Mouse (Mus musculus) midbrain, embryonic 16.5 days (tissue): ENCODE results near the gene Lgals4. TPM values are rescaled to one million over a fixed set of nuclear protein-coding genes. Genes with fewer than 3 reads are reported as not detected.

Experiments used
- ATAC-seq: fragments of 200-750 bp; cut with Nextera tagmentation; 2 replicates; pipeline ENCODE4 v1.8.0; 2017; ENCODE audit warnings: moderate TSS enrichment
- H3K27ac ChIP-seq: fragments of 300-500 bp; sonication (generic); 2 replicates; pipeline ENCODE4 v1.5.1; 2014; ENCODE audit warnings: mild to moderate bottlenecking, low read length, mixed read lengths
- H3K27me3 ChIP-seq: fragments of 300-500 bp; sonication (generic); 2 replicates; pipeline ENCODE4 v1.6.1; 2014; ENCODE audit warnings: low read depth, low read length, mixed read lengths; ENCODE audit not compliant: control insufficient read depth, insufficient read depth
- H3K36me3 ChIP-seq: fragments of 300-500 bp; sonication (generic); 2 replicates; pipeline ENCODE4 v1.6.1; 2014; ENCODE audit warnings: mild to moderate bottlenecking, low read length, moderate library complexity, mixed read lengths; ENCODE audit not compliant: control insufficient read depth, insufficient read depth
- H3K4me1 ChIP-seq: fragments of 300-500 bp; sonication (generic); 2 replicates; pipeline ENCODE4 v1.6.1; 2014; ENCODE audit warnings: mild to moderate bottlenecking, low read length, mixed read lengths; ENCODE audit not compliant: control insufficient read depth, insufficient read depth
- H3K4me2 ChIP-seq: fragments of 300-500 bp; sonication (generic); 2 replicates; pipeline ENCODE4 v1.6.1; 2014; ENCODE audit warnings: mild to moderate bottlenecking, low read length, mixed read lengths
- H3K4me3 ChIP-seq: fragments of 300-500 bp; sonication (generic); 2 replicates; pipeline ENCODE4 v1.5.1; 2014; ENCODE audit warnings: low read depth, mild to moderate bottlenecking, low read length, moderate library complexity, mixed read lengths
- H3K9ac ChIP-seq: fragments of 300-500 bp; sonication (generic); 2 replicates; pipeline ENCODE4 v1.6.1; 2014; ENCODE audit warnings: low read depth, low read length, mixed read lengths
- H3K9me3 ChIP-seq: fragments of 300-500 bp; sonication (generic); replicated peaks from 2 replicates; pipeline ENCODE4 v1.6.1; 2014; ENCODE audit warnings: mild to moderate bottlenecking, low read length, mixed read lengths; ENCODE audit not compliant: control insufficient read depth, poor library complexity, severe bottlenecking
- WGBS: fragments of 180-500 bp; shearing (Covaris S2); extraction: QIAGEN DNeasy Blood & Tissue Kit; methylation state at CpG from one replicate; pipeline ENCODE4 v1.1.7; 2014; 5-methylcytosine and 5-hydroxymethylcytosine counted together
- polyA plus RNA-seq: library from polyadenylated mRNA; unstranded; fragments of >200 nt; fragmentation: Nextera tagmentation; extraction: Ambion mirVana; gene quantifications from 2 replicates; pipeline ENCODE4 v1.2.1, GENCODE M21; 2015

Lgals4 gene
- polyA plus RNA-seq, 1 experiment from 2014 or later = 5.9 TPM

GRCm38 (mm10) chr7:28836936-28837335, 3.3 kb downstream of the Lgals4 start:
- Histone ChIP-seq H3K4me2 (no peak overlapping the region), H3K4me1 (no peaks in the 10 kb centered on the region), H3K27me3 (no peaks in the 10 kb centered on the region), H3K9me3 (no peaks in the 10 kb centered on the region), H3K9ac (no peak overlapping the region), H3K27ac (no peak overlapping the region), H3K36me3 (no peaks in the 10 kb centered on the region), H3K4me3 (no peak overlapping the region)
- no peak for ATAC-seq
- WGBS = 81% methylated on average over 5 of the region's 5 CpGs

GRCm38 (mm10) chr7:28838331-28838730, 4.7 kb downstream of the Lgals4 start:
- no peaks in the 10 kb centered on the region for H3K27me3 ChIP-seq
- WGBS = 85% methylated on average over 9 of the region's 9 CpGs
- no peaks in the 10 kb centered on the region for H3K36me3 ChIP-seq
- no peak for ATAC-seq
- no peak overlapping the region for H3K27ac ChIP-seq
- H3K4me2 ChIP-seq = no peak overlapping the region
- no peak overlapping the region for H3K4me3 ChIP-seq
- H3K9me3 ChIP-seq = 0 out of 2 replicates have a peak, but pooled peaks cover 2% of the 10 kb centered on the region
- H3K4me1 ChIP-seq = no peaks in the 10 kb centered on the region
- no peak overlapping the region for H3K9ac ChIP-seq

- no peak for ATAC-seq
- 81% methylated on average over 1 of the region's 1 CpGs for WGBS
- Histone ChIP-seq H3K9me3 (0 out of 2 replicates have a peak, but pooled peaks cover 2% of the 10 kb centered on the region), H3K27me3 (no peaks in the 10 kb centered on the region), H3K4me3 (no peak overlapping the region), H3K4me1 (no peaks in the 10 kb centered on the region), H3K27ac (no peak overlapping the region), H3K4me2 (no peak overlapping the region), H3K36me3 (no peaks in the 10 kb centered on the region), H3K9ac (no peak overlapping the region)
Observed at GRCm38 (mm10) chr7:28847273-28847672, 13.6 kb downstream of the Lgals4 start.

- Histone ChIP-seq H3K9me3 (no peaks in the 10 kb centered on the region), H3K9ac (no peak overlapping the region), H3K4me1 (no peaks in the 10 kb centered on the region), H3K36me3 (no peaks in the 10 kb centered on the region), H3K27ac (no peak overlapping the region), H3K4me2 (no peak overlapping the region), H3K4me3 (no peak overlapping the region), H3K27me3 (no peaks in the 10 kb centered on the region)
- 45% methylated on average over 1 of the region's 1 CpGs for WGBS
- ATAC-seq = no peak
Observed at GRCm38 (mm10) chr7:28849700-28850236, 16.1 kb downstream of the Lgals4 start.

- H3K9ac ChIP-seq = no peak overlapping the region
- H3K27me3 ChIP-seq = no peaks in the 10 kb centered on the region
- WGBS = 79% methylated on average over 4 of the region's 4 CpGs
- no peak for ATAC-seq
- no peak overlapping the region for H3K4me3 ChIP-seq
- no peak overlapping the region for H3K4me2 ChIP-seq
- H3K9me3 ChIP-seq = no peaks in the 10 kb centered on the region
- no peaks in the 10 kb centered on the region for H3K4me1 ChIP-seq
- no peak overlapping the region for H3K27ac ChIP-seq
- no peaks in the 10 kb centered on the region for H3K36me3 ChIP-seq
Observed at GRCm38 (mm10) chr7:28850642-28851041, 17.0 kb downstream of the Lgals4 start.

- Histone ChIP-seq H3K36me3 (no peaks in the 10 kb centered on the region), H3K27me3 (no peaks in the 10 kb centered on the region), H3K4me1 (no peaks in the 10 kb centered on the region; the same call in 1 of the 2 replicates), H3K27ac (no peak overlapping the region), H3K4me2 (no peak overlapping the region), H3K4me3 (no peak overlapping the region), H3K9ac (no peak overlapping the region), H3K9me3 (no peaks in the 10 kb centered on the region)
- 91% methylated on average over 2 of the region's 2 CpGs for WGBS
- no peak for ATAC-seq
Observed at GRCm38 (mm10) chr7:28859953-28860352, 26.3 kb downstream of the Lgals4 start.

- H3K27ac ChIP-seq = no peak overlapping the region
- no peaks in the 10 kb centered on the region for H3K27me3 ChIP-seq
- H3K4me2 ChIP-seq = no peak overlapping the region
- H3K4me1 ChIP-seq = no peaks in the 10 kb centered on the region; the same call in 1 of the 2 replicates
- no peaks in the 10 kb centered on the region for H3K36me3 ChIP-seq
- no peaks in the 10 kb centered on the region for H3K9me3 ChIP-seq
- WGBS = 86% methylated on average over 6 of the region's 6 CpGs
- H3K9ac ChIP-seq = no peak overlapping the region
- no peak for ATAC-seq
- H3K4me3 ChIP-seq = no peak overlapping the region
Observed at GRCm38 (mm10) chr7:28860898-28861297, 27.2 kb downstream of the Lgals4 start.

GRCm38 (mm10) chr7:28862817-28863499, 29.3 kb downstream of the Lgals4 start:
- Histone ChIP-seq H3K9ac (no peak overlapping the region), H3K4me2 (no peak overlapping the region), H3K27ac (no peak overlapping the region), H3K4me3 (no peak overlapping the region), H3K36me3 (no peaks in the 10 kb centered on the region), H3K27me3 (no peaks in the 10 kb centered on the region), H3K9me3 (no peaks in the 10 kb centered on the region), H3K4me1 (no peaks in the 10 kb centered on the region; the same call in 1 of the 2 replicates)
- WGBS = 86% methylated on average over 15 of the region's 15 CpGs
- no peak for ATAC-seq

- Histone ChIP-seq H3K4me3 (no peak within 1 kb of the TSS), H3K27me3 (no peaks in the 10 kb centered on the region), H3K9me3 (no peaks in the 10 kb centered on the region), H3K27ac (no peak within 1 kb of the TSS), H3K9ac (peak within 1 kb of the TSS; percentile 16; the same call in 1 of the 2 replicates), H3K36me3 (no peaks in the 10 kb centered on the region), H3K4me2 (no peak within 1 kb of the TSS), H3K4me1 (no peaks in the 10 kb centered on the region; the same call in 1 of the 2 replicates)
- ATAC-seq = no peak; the same call in 1 of the 2 replicates
- 80% methylated on average over 6 of the region's 6 CpGs for WGBS
Observed at GRCm38 (mm10) chr7:28863540-28863939, 29.9 kb downstream of the Lgals4 start, which contains the start of gene Lgals7. Lgals7 (plus strand) TSS chr7:28863853.
